28 mouse cellular contexts compared by ENCODE assay signal in the genomic region with DNA sequence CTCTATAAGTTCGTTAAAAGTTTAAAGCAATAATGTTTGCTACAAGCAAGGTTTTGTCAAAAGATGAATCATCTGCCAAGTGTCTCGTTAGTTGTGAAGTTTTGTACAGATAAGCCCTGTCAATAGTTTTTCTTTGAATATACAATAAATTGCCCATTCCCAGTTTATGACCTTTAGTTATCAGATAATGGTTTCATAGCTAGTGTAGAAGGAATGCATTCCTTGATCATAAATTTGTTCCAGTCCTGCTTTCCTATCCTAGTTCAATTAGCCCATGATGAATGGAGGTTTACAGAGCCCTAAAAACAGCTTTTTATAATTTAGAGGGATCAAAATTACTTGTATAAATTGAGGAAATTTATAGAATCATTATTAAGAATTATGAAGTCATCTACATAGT.
"Had no signal": no experiment of that assay in that cellular context is flagged by ENCODE, and none has a peak within 500 bp of the region (broad histone marks: within the 10 kb centered on the region; RNA-seq: fewer than 3 reads in every experiment).

No protein-coding gene starts in this region.

- DNase-seq: cerebellum, adult 2 months; cerebellum, adult 8-10 months; cerebellum, adult 9-10 months; cerebellum, adult 9-11 months; cerebellum, postnatal 10 days; cerebellum, postnatal 14 days; cerebellum, postnatal 25 days; cerebellum, postnatal 36 days; embryo, embryonic 11 days; forebrain, postnatal 0 days; gastrocnemius, adult 2 months; gastrocnemius, postnatal 10 days; gastrocnemius, postnatal 14 days; gastrocnemius, postnatal 25 days; gastrocnemius, postnatal 36 days; heart, adult 11 months; heart, adult 18-20 months had no signal

- H3K4me2 ChIP-seq: embryonic facial prominence, embryonic 12.5 days; embryonic facial prominence, embryonic 13.5 days; embryonic facial prominence, embryonic 15.5 days; forebrain, embryonic 12.5 days; forebrain, embryonic 13.5 days; forebrain, embryonic 15.5 days had no signal

- H3K9ac ChIP-seq: embryonic facial prominence, embryonic 12.5 days; embryonic facial prominence, embryonic 13.5 days; embryonic facial prominence, embryonic 15.5 days; forebrain, embryonic 12.5 days; forebrain, embryonic 13.5 days; forebrain, embryonic 15.5 days; forebrain, postnatal 0 days had no signal

- H3K4me3 ChIP-seq: embryonic facial prominence, embryonic 10.5 days; embryonic facial prominence, embryonic 12.5 days; embryonic facial prominence, embryonic 13.5 days; embryonic facial prominence, embryonic 15.5 days; erythroblast, embryonic 14.5 days; forebrain, embryonic 10.5 days; forebrain, embryonic 12.5 days; forebrain, embryonic 13.5 days; forebrain, embryonic 15.5 days; gastrocnemius, adult 2 months had no signal

- H3K27ac ChIP-seq: embryonic facial prominence, embryonic 10.5 days; embryonic facial prominence, embryonic 12.5 days; embryonic facial prominence, embryonic 13.5 days; embryonic facial prominence, embryonic 15.5 days; forebrain, embryonic 10.5 days; forebrain, embryonic 12.5 days; forebrain, embryonic 13.5 days; forebrain, embryonic 15.5 days; gastrocnemius, adult 2 months had no signal

- ATAC-seq: forebrain, embryonic 13.5 days; forebrain, embryonic 14.5 days; forebrain, embryonic 15.5 days; forebrain, embryonic 16.5 days; forebrain, postnatal 0 days had no signal

- H3K9me3 ChIP-seq: embryonic facial prominence, embryonic 10.5 days; embryonic facial prominence, embryonic 12.5 days; embryonic facial prominence, embryonic 13.5 days; embryonic facial prominence, embryonic 15.5 days; forebrain, embryonic 10.5 days; forebrain, embryonic 12.5 days; forebrain, embryonic 13.5 days; forebrain, embryonic 15.5 days had no signal

- H3K36me3 ChIP-seq: embryonic facial prominence, embryonic 10.5 days; embryonic facial prominence, embryonic 12.5 days; embryonic facial prominence, embryonic 13.5 days; embryonic facial prominence, embryonic 15.5 days; forebrain, embryonic 10.5 days; forebrain, embryonic 12.5 days; forebrain, embryonic 15.5 days had no signal

- H3K4me1 ChIP-seq: embryonic facial prominence, embryonic 10.5 days; embryonic facial prominence, embryonic 12.5 days; embryonic facial prominence, embryonic 13.5 days; embryonic facial prominence, embryonic 15.5 days; forebrain, embryonic 10.5 days; forebrain, embryonic 12.5 days; forebrain, embryonic 13.5 days; forebrain, embryonic 15.5 days had no signal

- H3K27me3 ChIP-seq: embryonic facial prominence, embryonic 12.5 days; embryonic facial prominence, embryonic 13.5 days; embryonic facial prominence, embryonic 15.5 days; forebrain, embryonic 12.5 days; forebrain, embryonic 13.5 days; forebrain, embryonic 15.5 days had no signal
